Mouse (Mus musculus) liver, embryonic 14.5 days (tissue): ENCODE results near the gene Cib3. TPM values are rescaled to one million over a fixed set of nuclear protein-coding genes. Genes with fewer than 3 reads are reported as not detected.

ENCODE experiments used
- ATAC-seq: fragments of 200-750 bp; cut with Nextera tagmentation; 2 replicates; pipeline ENCODE4 v1.8.0; 2017; ENCODE audit warnings: moderate number of reproducible peaks, mild to moderate bottlenecking, moderate library complexity; ENCODE audit not compliant: insufficient read depth
- DNase-seq, 3 experiments: peaks; one replicate each; pipeline ENCODE4 v3.0.0-alpha.2; 2012 to 2013; ENCODE audit warnings: low read depth in 3 of 3, low spot score in 3 of 3
- H3K27ac ChIP-seq: fragments of 300-500 bp; sonication (generic); 2 replicates; pipeline ENCODE4 v1.5.1; 2014; ENCODE audit warnings: moderate library complexity, mild to moderate bottlenecking, control low read depth, inconsistent platforms
- H3K27me3 ChIP-seq: fragments of 300-500 bp; sonication (generic); 2 replicates; pipeline ENCODE4 v1.6.1; 2014; ENCODE audit warnings: mild to moderate bottlenecking, low read length, moderate library complexity; ENCODE audit not compliant: control insufficient read depth, insufficient read depth
- H3K36me3 ChIP-seq: fragments of 300-500 bp; sonication (generic); replicated peaks from 2 replicates; pipeline ENCODE4 v1.6.1; 2014; ENCODE audit warnings: low read depth; ENCODE audit not compliant: control insufficient read depth, insufficient read depth
- H3K4me1 ChIP-seq, 2 experiments: fragments of 200-500 bp in 1 of 2; fragments of 300-500 bp in 1 of 2; sonication (generic) in 1 of 2; replicated peaks; 2 replicates each; pipeline ENCODE4 v1.6.1; 2012 to 2014; ENCODE audit warnings: antibody characterized with exemption in 1 of 2, inconsistent platforms in 1 of 2, low read length in 1 of 2; ENCODE audit not compliant: control insufficient read depth in 2 of 2, insufficient read depth in 2 of 2
- H3K4me2 ChIP-seq: fragments of 300-500 bp; sonication (generic); 2 replicates; pipeline ENCODE4 v1.6.1; 2014; ENCODE audit warnings: low read depth, mild to moderate bottlenecking, control low read depth, moderate library complexity
- H3K4me3 ChIP-seq, 2 experiments: fragments of 200-500 bp in 1 of 2; fragments of 300-500 bp in 1 of 2; sonication (generic) in 1 of 2; 2 replicates each; pipeline ENCODE4 v1.5.1; 2012 to 2014; ENCODE audit warnings: low read depth in 2 of 2, low read length in 2 of 2, mild to moderate bottlenecking in 2 of 2, control low read depth in 1 of 2, inconsistent platforms in 1 of 2, moderate library complexity in 1 of 2; ENCODE audit not compliant: insufficient read depth in 1 of 2
- H3K9ac ChIP-seq: fragments of 300-500 bp; sonication (generic); replicated peaks from 2 replicates; pipeline ENCODE4 v1.6.1; 2014; ENCODE audit warnings: mild to moderate bottlenecking, control low read depth, moderate library complexity
- H3K9me3 ChIP-seq: fragments of 300-500 bp; sonication (generic); 2 replicates; pipeline ENCODE4 v1.6.1; 2016; ENCODE audit warnings: low read length, mixed read lengths; ENCODE audit not compliant: control insufficient read depth
- CTCF ChIP-seq: IDR thresholded peaks from 2 replicates; pipeline ENCODE4 v1.5.1; 2016; ENCODE audit warnings: antibody characterized with exemption, low read depth, control low read depth
- EP300 ChIP-seq: IDR thresholded peaks from 2 replicates; pipeline ENCODE4 v1.6.1; 2016; ENCODE audit warnings: antibody characterized with exemption, low read depth
- WGBS: fragments of 180-500 bp; shearing (Covaris S2); extraction: QIAGEN DNeasy Blood & Tissue Kit; methylation state at CpG from one replicate; pipeline ENCODE4 v1.1.7; 2014; ENCODE audit not compliant: insufficient replicate concordance; 5-methylcytosine and 5-hydroxymethylcytosine counted together
- polyA plus RNA-seq, 2 experiments: library from polyadenylated mRNA; depleted of rRNA in 1 of 2; stranded (reverse) in 1 of 2; unstranded in 1 of 2; fragments of >200 nt; fragmentation: Nextera tagmentation in 1 of 2; extraction: Ambion mirVana in 1 of 2; gene quantifications; 2 replicates each; pipeline versions ENCODE4 v1.2.1 to v1.2.3; 2012 to 2014

The Cib3 gene
- polyA plus RNA-seq, 2 experiments, result 0.24 TPM; not detected in 1

DNA sequence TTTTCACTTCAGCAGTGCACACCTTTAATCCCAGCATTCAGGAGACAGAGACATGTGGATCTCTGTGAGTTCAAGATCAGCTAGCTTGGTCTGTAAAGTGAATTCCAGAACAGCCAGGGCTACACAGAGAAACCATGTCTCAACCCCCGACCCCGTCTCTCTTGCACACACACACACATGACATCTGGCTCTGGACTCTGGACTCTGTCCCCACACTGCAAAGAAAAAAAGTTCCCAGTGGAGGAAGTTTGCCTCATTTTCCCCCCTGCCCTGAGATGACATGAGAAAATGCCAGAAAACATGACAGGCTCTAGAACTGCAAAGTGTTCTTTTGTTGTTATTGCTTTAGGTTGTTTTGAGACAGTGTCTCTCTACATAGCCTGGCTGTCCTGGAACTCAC, 47.2 kb upstream of the Cib3 start:
- Histone ChIP-seq H3K9ac (no peak overlapping the region), H3K4me2 (no peak overlapping the region), H3K27ac (no peak overlapping the region), H3K4me3 (no peak overlapping the region), H3K9me3 (no peaks in the 10 kb centered on the region), H3K36me3 (no peaks in the 10 kb centered on the region), H3K27me3 (no peaks in the 10 kb centered on the region), H3K4me1 (no peaks in the 10 kb centered on the region)
- 35% methylated on average over 2 of the region's 2 CpGs for WGBS
- ATAC-seq (no peak), DNase-seq (no peak)
- TF ChIP-seq EP300 (no peak), CTCF (no peak)

DNA sequence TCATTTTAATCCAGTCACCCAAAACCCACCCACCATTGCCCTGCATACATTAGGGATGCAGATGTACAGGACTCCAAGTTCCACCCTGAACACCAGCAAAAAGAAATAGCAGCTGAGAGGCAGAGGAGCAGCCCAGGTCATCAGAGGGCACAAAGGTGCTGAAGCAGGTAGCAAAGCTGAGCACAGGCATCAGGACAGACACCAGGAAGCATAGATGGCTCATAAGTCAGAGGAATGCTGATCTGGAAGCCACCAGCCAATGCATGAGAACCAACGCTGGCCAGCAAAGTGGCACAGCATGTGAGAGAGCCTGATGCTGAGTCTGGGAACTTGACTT, 45.2 kb upstream of the Cib3 start:
- TF ChIP-seq CTCF, result no peak
- no peak for TF ChIP-seq EP300
- no peak overlapping the region for H3K27ac ChIP-seq
- no peaks in the 10 kb centered on the region; the same call in 1 of the 2 replicates for H3K36me3 ChIP-seq
- DNase-seq, result no peak
- H3K4me2 ChIP-seq, result no peak overlapping the region
- WGBS, result 68% methylated on average over 1 of the region's 1 CpGs
- no peaks in the 10 kb centered on the region for H3K9me3 ChIP-seq
- H3K27me3 ChIP-seq, result no peaks in the 10 kb centered on the region
- no peak overlapping the region for H3K9ac ChIP-seq
- no peak overlapping the region for H3K4me3 ChIP-seq
- ATAC-seq, result no peak
- H3K4me1 ChIP-seq, result no peaks in the 10 kb centered on the region

DNA sequence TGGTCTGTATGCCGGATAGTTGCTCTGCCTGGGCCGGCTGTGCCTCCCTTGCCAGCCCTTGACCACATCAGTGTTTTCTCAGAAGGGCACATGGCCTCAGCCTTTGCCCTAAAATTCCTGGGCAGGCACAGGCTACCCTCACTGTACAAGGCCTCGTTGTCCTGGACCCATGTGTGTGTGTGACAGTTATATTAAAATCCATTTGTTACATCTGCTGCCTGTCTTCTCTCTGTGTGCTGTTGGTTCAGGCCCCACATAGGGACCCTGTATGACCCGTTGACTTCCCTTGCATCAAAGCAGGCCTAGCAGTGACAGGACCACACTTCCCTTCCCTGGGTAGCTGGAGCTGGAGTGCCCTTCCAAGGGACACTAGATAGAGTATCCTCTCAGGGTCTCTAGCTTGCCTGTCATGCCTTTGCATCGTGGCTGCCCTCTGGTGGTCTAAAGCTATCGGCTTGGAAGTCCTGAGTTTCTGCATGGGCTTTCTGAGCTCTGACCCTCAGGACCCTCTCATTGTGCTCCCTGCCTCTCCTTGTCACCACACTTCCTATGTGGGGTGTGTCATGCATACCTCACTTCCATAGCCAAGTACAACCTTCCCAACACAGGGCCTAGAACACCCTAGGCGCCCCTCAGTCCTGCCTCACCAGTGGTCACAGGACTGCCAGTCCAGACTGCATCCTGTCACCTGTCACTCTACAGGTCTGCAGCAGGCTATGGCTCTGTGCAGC, 44.7 kb upstream of the Cib3 start:
- WGBS, result 47% methylated on average over 7 of the region's 7 CpGs
- no peak overlapping the region for H3K4me3 ChIP-seq
- no peak overlapping the region for H3K4me2 ChIP-seq
- no peak overlapping the region for H3K27ac ChIP-seq
- H3K36me3 ChIP-seq, result no peaks in the 10 kb centered on the region; the same call in 1 of the 2 replicates
- no peaks in the 10 kb centered on the region for H3K9me3 ChIP-seq
- no peak overlapping the region for H3K9ac ChIP-seq
- H3K4me1 ChIP-seq, result no peaks in the 10 kb centered on the region
- DNase-seq (no peak), ATAC-seq (no peak)
- TF ChIP-seq EP300, result no peak
- TF ChIP-seq CTCF, result peak; percentile 74
- H3K27me3 ChIP-seq, result no peaks in the 10 kb centered on the region

DNA sequence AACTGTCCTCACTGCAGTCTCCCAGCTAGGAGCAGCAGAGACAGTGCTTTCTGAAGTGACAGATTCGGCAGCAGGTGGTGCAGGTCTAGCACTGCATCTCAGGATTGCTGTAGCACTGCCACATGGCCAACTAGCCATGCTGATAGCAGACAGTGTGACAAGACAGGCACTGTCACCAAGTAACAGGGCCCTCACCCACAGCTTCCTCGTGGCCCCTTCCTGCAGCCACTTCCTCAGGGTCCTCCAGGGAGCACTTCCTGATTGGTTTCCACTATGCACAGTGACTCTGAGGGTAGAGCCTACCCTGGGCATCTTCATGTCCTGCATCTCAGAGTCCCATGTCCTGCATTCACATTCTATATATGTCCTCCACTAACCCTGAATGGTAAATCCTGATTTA, 32.0 kb upstream of the Cib3 start:
- TF ChIP-seq EP300, result no peak
- no peak for TF ChIP-seq CTCF
- ATAC-seq (no peak), DNase-seq (no peak)
- H3K27ac ChIP-seq, result no peak overlapping the region
- H3K9me3 ChIP-seq, result no peaks in the 10 kb centered on the region
- peaks cover 8 to 15% of the 10 kb centered on the region in 2 experiments for H3K4me1 ChIP-seq
- H3K27me3 ChIP-seq, result no peaks in the 10 kb centered on the region
- no peak overlapping the region for H3K4me2 ChIP-seq
- H3K9ac ChIP-seq, result no peak overlapping the region
- H3K4me3 ChIP-seq, result no peak overlapping the region
- WGBS, result 14% methylated on average over 2 of the region's 2 CpGs
- no peaks in the 10 kb centered on the region; the same call in 1 of the 2 replicates for H3K36me3 ChIP-seq

DNA sequence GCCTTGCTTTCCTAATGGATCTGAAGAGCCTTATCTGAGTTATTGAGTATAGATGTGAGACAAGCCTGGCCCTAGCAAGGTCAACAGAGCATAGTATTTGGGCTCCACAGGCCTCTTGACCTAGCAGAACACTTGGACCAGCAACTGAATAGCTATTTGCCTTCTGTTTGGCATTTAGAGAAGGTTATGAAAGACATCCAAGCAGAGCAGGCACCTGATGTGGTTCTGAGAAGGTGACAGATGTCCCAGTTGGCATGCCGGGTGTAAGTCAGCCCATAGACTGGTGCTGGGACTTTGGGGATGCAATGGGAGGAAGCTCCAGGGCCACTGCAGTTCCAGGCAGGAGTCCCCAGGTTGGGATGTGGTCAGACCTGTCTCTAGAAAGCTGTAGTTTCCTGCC, 29.6 kb upstream of the Cib3 start:
- Histone ChIP-seq H3K4me3 (no peak overlapping the region), H3K9ac (no peak overlapping the region), H3K27me3 (no peaks in the 10 kb centered on the region), H3K9me3 (no peaks in the 10 kb centered on the region), H3K4me2 (no peak overlapping the region), H3K36me3 (no peaks in the 10 kb centered on the region; the same call in 1 of the 2 replicates), H3K27ac (no peak overlapping the region), H3K4me1 (peaks cover 10 to 21% of the 10 kb centered on the region in 2 experiments)
- DNase-seq (no peak), ATAC-seq (no peak)
- no peak for TF ChIP-seq CTCF
- no peak for TF ChIP-seq EP300
- 72% methylated on average over 1 of the region's 1 CpGs for WGBS
